Mouse (Mus musculus) kidney, postnatal 14 days (tissue): ENCODE measurements at regions not wholly inside any gene's neighbourhood (a gene's known extent, or its start where the extent isn't known, plus 50 kb on each side); places are given as distances from the start of the nearest gene placed in this dataset.
"Not testable (repeated sequence)": the region's sequence is repeated elsewhere in the genome, so short reads cannot be mapped to it uniquely, and the experiment has no call there.

ENCODE experiments used
- DNase-seq: peaks from one replicate; pipeline ENCODE4 v3.0.0; 2022; ENCODE audit warnings: mixed read lengths

- peak; percentile 88 for DNase-seq
Measured at GRCm38 (mm10) chr13:74563483-74564330, 69.9 kb upstream of the Zfp825 start.

- DNase-seq = not testable (repeated sequence)
Measured at GRCm38 (mm10) chr13:74564331-74564727, 70.5 kb upstream of the Zfp825 start.

- peak; percentile 10 for DNase-seq
Measured at GRCm38 (mm10) chr13:74569967-74570366, 69.4 kb upstream of the Erap1 start.
